In genomic region chr8:4207016-4207350, GRCm38 (mm10) we compare ENCODE assay signal across 14 mouse cellular contexts. TPM values are rescaled to one million over a fixed set of nuclear protein-coding genes. Genes with fewer than 3 reads are reported as not detected.
DNase-seq lines count a peak whose midpoint lies in the region; ATAC-seq and TF ChIP-seq lines count a peak whose summit lies in the region.
"Had no signal": no experiment of that assay in that cellular context is flagged by ENCODE, and none has a peak within 500 bp of the region (broad histone marks: within the 10 kb centered on the region; RNA-seq: fewer than 3 reads in every experiment).

No protein-coding gene starts in this region.

- peak overlapping the region; percentile 61 for H3K4me2 ChIP-seq in heart, embryonic 12.5 days
- H3K4me2 ChIP-seq in liver, embryonic 12.5 days: peak overlapping the region; percentile 46
- 0 out of 2 replicates have a peak overlapping the region, but pooled peaks have one; percentile 7 for H3K4me2 ChIP-seq in intestine, embryonic 14.5 days (ENCODE audit: low read length)

- no peak for DNase-seq in heart, postnatal 14 days
- no peak for DNase-seq in liver
- no peak for DNase-seq in intestine, embryonic 14.5 days (ENCODE audit: low spot score)
- DNase-seq in thymus, adult 2 months: no peak
- DNase-seq in left cerebral cortex, adult 9 months (ENCODE audit: low spot score in 2 of 2): no peak
- DNase-seq: heart, adult 18-20 months; kidney, adult 11 months; layer of hippocampus, adult 9-11 months; spleen, adult 18-20 months; thymus, postnatal 25 days had no signal

- 49% methylated on average over 2 of the region's 2 CpGs for WGBS in heart, embryonic 12.5 days
- 49% methylated on average over 2 of the region's 2 CpGs for WGBS in liver, embryonic 12.5 days (ENCODE audit: insufficient replicate concordance)
- 64% methylated on average over 2 of the region's 2 CpGs for WGBS in intestine, embryonic 14.5 days
- WGBS in thymus, adult 2 months: 97% methylated on average over 2 of the region's 2 CpGs

- no peak overlapping the region for H3K4me3 ChIP-seq in heart, embryonic 12.5 days
- peak overlapping the region; percentile 18; the same call in 1 of the 2 replicates for H3K4me3 ChIP-seq in liver, embryonic 12.5 days
- 0 out of 2 replicates have a peak overlapping the region, but pooled peaks have one; percentile 3 for H3K4me3 ChIP-seq in ES-Bruce4 (ENCODE audit: low read depth, low read length)
- no peak overlapping the region for H3K4me3 ChIP-seq in intestine, embryonic 14.5 days (ENCODE audit: low read depth, low read length)
- H3K4me3 ChIP-seq in thymus, adult 2 months (ENCODE audit: control insufficient read depth, insufficient read depth, low read length): no peak overlapping the region
- H3K4me3 ChIP-seq: myocyte had no signal

- TF ChIP-seq POLR2A in ES-Bruce4 (IDR thresholded peaks at IDR 0.05; ENCODE audit: insufficient read depth, low read length): no peak
- no peak for TF ChIP-seq POLR2A in thymus, adult 2 months (IDR thresholded peaks at IDR 0.05; ENCODE audit: control insufficient read depth, extremely low read depth, insufficient read depth, low read length, poor library complexity)

- H3K27me3 ChIP-seq in heart, embryonic 12.5 days (replicated peaks): peaks cover 79% of the 10 kb centered on the region
- peaks cover 97% of the 10 kb centered on the region for H3K27me3 ChIP-seq in liver, embryonic 12.5 days (replicated peaks)
- H3K27me3 ChIP-seq in ES-Bruce4 (ENCODE audit: control insufficient read depth, insufficient read depth, low read length, poor library complexity, severe bottlenecking): no peaks in the 10 kb centered on the region; the same call in 1 of the 2 replicates
- H3K27me3 ChIP-seq in intestine, embryonic 14.5 days (replicated peaks; ENCODE audit: control insufficient read depth, insufficient read depth, low read length): peaks cover 23% of the 10 kb centered on the region
- no peaks in the 10 kb centered on the region for H3K27me3 ChIP-seq in thymus, adult 2 months (ENCODE audit: control insufficient read depth, insufficient read depth, low read length)

- 0 out of 2 replicates have a peak, but pooled peaks have one; percentile 7 for ATAC-seq in heart, embryonic 12.5 days (ENCODE audit: insufficient number of reproducible peaks, low FRiP score)
- no peak for ATAC-seq in liver, embryonic 12.5 days
- ATAC-seq in intestine, embryonic 14.5 days (replicated peaks; ENCODE audit: low FRiP score, low TSS enrichment, low read depth): 0 out of 2 replicates have a peak, but pooled peaks have one; percentile 1

- H3K27ac ChIP-seq in heart, embryonic 12.5 days (ENCODE audit: poor library complexity, severe bottlenecking): no peak overlapping the region
- H3K27ac ChIP-seq in liver, embryonic 12.5 days: no peak overlapping the region
- no peak overlapping the region for H3K27ac ChIP-seq in ES-Bruce4 (ENCODE audit: insufficient read depth, low read length)
- no peak overlapping the region for H3K27ac ChIP-seq in intestine, embryonic 14.5 days (ENCODE audit: low read depth)
- no peak overlapping the region for H3K27ac ChIP-seq in thymus, adult 2 months (ENCODE audit: control insufficient read depth, insufficient read depth, low read length)

- H3K9ac ChIP-seq in heart, embryonic 12.5 days: 0 out of 2 replicates have a peak overlapping the region, but pooled peaks have one; percentile 23
- no peak overlapping the region for H3K9ac ChIP-seq in liver, embryonic 12.5 days
- peak overlapping the region; percentile 47; the same call in 1 of the 2 replicates for H3K9ac ChIP-seq in ES-Bruce4 (ENCODE audit: low read depth, poor library complexity, severe bottlenecking)
- no peak overlapping the region for H3K9ac ChIP-seq in intestine, embryonic 14.5 days (ENCODE audit: low read length)

- TF ChIP-seq EP300 in ES-Bruce4 (IDR thresholded peaks at IDR 0.05; ENCODE audit: insufficient read depth, low read depth, low read length): no peak

- intact Hi-C loops in heart, postnatal 14 days (cut with DNase I): no loop called here

- H3K36me3 ChIP-seq in heart, embryonic 12.5 days: no peaks in the 10 kb centered on the region
- H3K36me3 ChIP-seq in liver, embryonic 12.5 days: no peaks in the 10 kb centered on the region
- no peaks in the 10 kb centered on the region for H3K36me3 ChIP-seq in ES-Bruce4 (ENCODE audit: control insufficient read depth, insufficient read depth, low read length, poor library complexity, severe bottlenecking)
- H3K36me3 ChIP-seq in intestine, embryonic 14.5 days (ENCODE audit: control insufficient read depth, insufficient read depth, low read length): 0 out of 2 replicates have a peak, but pooled peaks cover 6% of the 10 kb centered on the region
- no peaks in the 10 kb centered on the region for H3K36me3 ChIP-seq in thymus, adult 2 months (ENCODE audit: control insufficient read depth, insufficient read depth, low read length)

- peaks cover 18% of the 10 kb centered on the region for H3K4me1 ChIP-seq in heart, embryonic 12.5 days (replicated peaks)
- H3K4me1 ChIP-seq in liver, embryonic 12.5 days: peaks cover 20% of the 10 kb centered on the region
- H3K4me1 ChIP-seq in ES-Bruce4 (ENCODE audit: control insufficient read depth, insufficient read depth, low read length): peaks cover 2% of the 10 kb centered on the region
- peaks cover 8% of the 10 kb centered on the region for H3K4me1 ChIP-seq in intestine, embryonic 14.5 days (replicated peaks; ENCODE audit: control insufficient read depth, insufficient read depth, low read length)
- no peaks in the 10 kb centered on the region for H3K4me1 ChIP-seq in thymus, adult 2 months (replicated peaks; ENCODE audit: control insufficient read depth, insufficient read depth, low read length)

- no peak for TF ChIP-seq CTCF in ES-Bruce4 (IDR thresholded peaks at IDR 0.05; ENCODE audit: low read depth, low read length)
- TF ChIP-seq CTCF in thymus, adult 2 months (IDR thresholded peaks at IDR 0.05; ENCODE audit: borderline replicate concordance, control insufficient read depth, extremely low read depth, insufficient read depth, low read length, poor library complexity): no peak

- H3K9me3 ChIP-seq in heart, embryonic 12.5 days (replicated peaks): peaks cover 5% of the 10 kb centered on the region; the same call in 1 of the 2 replicates
- H3K9me3 ChIP-seq in liver, embryonic 12.5 days (replicated peaks): no peaks in the 10 kb centered on the region
- H3K9me3 ChIP-seq in ES-Bruce4 (replicated peaks; ENCODE audit: control insufficient read depth, insufficient read depth, low read length, poor library complexity, severe bottlenecking): no peaks in the 10 kb centered on the region
- H3K9me3 ChIP-seq in intestine, embryonic 14.5 days (ENCODE audit: control insufficient read depth, low read length): no peaks in the 10 kb centered on the region

RNA-seq across cellular contexts. Expression of gene Prr36, which starts 10.3 kb away (rescaled TPM):
- polyA plus RNA-seq in heart, embryonic 12.5 days (2016; fragmentation: Nextera tagmentation; extraction: Ambion mirVana): 0.18 and 0.24 TPM in 2 replicates
- under 1 TPM in 1 of 2 experiments, not detected in 1; 0.05 TPM for total RNA-seq in heart, postnatal 14 days (2021)
- 0.25 and 0.43 TPM in 2 replicates for polyA plus RNA-seq in liver, embryonic 12.5 days (2016; fragmentation: Nextera tagmentation; extraction: Ambion mirVana)
- 7.2 and 10.7 TPM in 2 replicates for polyA plus RNA-seq in ES-Bruce4 (2011; ENCODE audit: insufficient read depth, insufficient read length, low read depth, missing spikeins)
- polyA plus RNA-seq in intestine, embryonic 14.5 days (2014; fragmentation: Nextera tagmentation; extraction: Ambion mirVana): 5.4 and 6.6 TPM in 2 replicates
- polyA plus RNA-seq in thymus, adult 2 months (2012; rRNA removed): 0.47 and 0.64 TPM in 2 replicates

RNA-seq across cellular contexts. Expression of gene Lrrc8e, which starts 19.6 kb away (rescaled TPM):
- polyA plus RNA-seq in heart, embryonic 12.5 days (2016; fragmentation: Nextera tagmentation; extraction: Ambion mirVana): 0.28 TPM in 1 of 2 replicates, not detected in the other
- under 1 TPM; 0.14 to 0.20 TPM for total RNA-seq in heart, postnatal 14 days (2021)
- 0.18 and 0.37 TPM in 2 replicates for polyA plus RNA-seq in liver, embryonic 12.5 days (2016; fragmentation: Nextera tagmentation; extraction: Ambion mirVana)
- polyA plus RNA-seq in ES-Bruce4 (2011; ENCODE audit: insufficient read depth, insufficient read length, low read depth, missing spikeins): 1.0 and 1.4 TPM in 2 replicates
- polyA plus RNA-seq in intestine, embryonic 14.5 days (2014; fragmentation: Nextera tagmentation; extraction: Ambion mirVana): 0.81 and 1.3 TPM in 2 replicates
- 0.59 and 0.66 TPM in 2 replicates for polyA plus RNA-seq in thymus, adult 2 months (2012; rRNA removed)

RNA-seq across cellular contexts. Expression of gene Map2k7, which starts 31.6 kb away (rescaled TPM):
- polyA plus RNA-seq in heart, embryonic 12.5 days (2016; fragmentation: Nextera tagmentation; extraction: Ambion mirVana): 28.7 and 32.2 TPM in 2 replicates
- 10 to 100 TPM; 59.2 to 69.6 TPM for total RNA-seq in heart, postnatal 14 days (2021)
- 18.0 and 21.1 TPM in 2 replicates for polyA plus RNA-seq in liver, embryonic 12.5 days (2016; fragmentation: Nextera tagmentation; extraction: Ambion mirVana)
- polyA plus RNA-seq in ES-Bruce4 (2011; ENCODE audit: insufficient read depth, insufficient read length, low read depth, missing spikeins): 56.9 and 62.1 TPM in 2 replicates
- 17.9 and 19.1 TPM in 2 replicates for polyA plus RNA-seq in intestine, embryonic 14.5 days (2014; fragmentation: Nextera tagmentation; extraction: Ambion mirVana)
- 73.2 and 79.9 TPM in 2 replicates for polyA plus RNA-seq in thymus, adult 2 months (2012; rRNA removed)

RNA-seq across cellular contexts. Expression of gene Gm49320, which starts 31.7 kb away (rescaled TPM):
- 0.58 TPM in 1 of 2 replicates, not detected in the other for polyA plus RNA-seq in heart, embryonic 12.5 days (2016; fragmentation: Nextera tagmentation; extraction: Ambion mirVana)
- total RNA-seq in heart, postnatal 14 days (2021): under 1 TPM in 1 of 2 experiments, not detected in 1; 0.38 TPM
- 0.18 and 0.43 TPM in 2 replicates for polyA plus RNA-seq in liver, embryonic 12.5 days (2016; fragmentation: Nextera tagmentation; extraction: Ambion mirVana)
- 0.33 and 1.2 TPM in 2 replicates for polyA plus RNA-seq in ES-Bruce4 (2011; ENCODE audit: insufficient read depth, insufficient read length, low read depth, missing spikeins)
- 1.4 and 1.7 TPM in 2 replicates for polyA plus RNA-seq in intestine, embryonic 14.5 days (2014; fragmentation: Nextera tagmentation; extraction: Ambion mirVana)
- 2.6 and 4.6 TPM in 2 replicates for polyA plus RNA-seq in thymus, adult 2 months (2012; rRNA removed)

RNA-seq across cellular contexts. Expression of gene Evi5l, which starts 40.6 kb away (rescaled TPM):
- 15.2 and 18.4 TPM in 2 replicates for polyA plus RNA-seq in heart, embryonic 12.5 days (2016; fragmentation: Nextera tagmentation; extraction: Ambion mirVana)
- 10 to 100 TPM; 22.2 to 24.5 TPM for total RNA-seq in heart, postnatal 14 days (2021)
- 8.0 and 8.6 TPM in 2 replicates for polyA plus RNA-seq in liver, embryonic 12.5 days (2016; fragmentation: Nextera tagmentation; extraction: Ambion mirVana)
- polyA plus RNA-seq in ES-Bruce4 (2011; ENCODE audit: insufficient read depth, insufficient read length, low read depth, missing spikeins): 4.1 and 5.7 TPM in 2 replicates
- 20.2 and 21.2 TPM in 2 replicates for polyA plus RNA-seq in intestine, embryonic 14.5 days (2014; fragmentation: Nextera tagmentation; extraction: Ambion mirVana)
- 48.3 and 64.2 TPM in 2 replicates for polyA plus RNA-seq in thymus, adult 2 months (2012; rRNA removed)

Comparison
In these comparisons a context has a peak if more than half of its experiments do, and no peak if none do; other contexts are left out.
1. H3K4me2 ChIP-seq: peak in every context shown above with its lines; median percentile 61 in heart, embryonic 12.5 days; 46 in liver, embryonic 12.5 days; 7 in intestine, embryonic 14.5 days.
2. H3K4me3 ChIP-seq: peak in liver, embryonic 12.5 days (single experiment) and ES-Bruce4 (single experiment); none in heart, embryonic 12.5 days (single experiment), intestine, embryonic 14.5 days (single experiment) and thymus, adult 2 months (single experiment).
3. H3K9ac ChIP-seq: peak in heart, embryonic 12.5 days (single experiment) and ES-Bruce4 (single experiment); none in liver, embryonic 12.5 days (single experiment) and intestine, embryonic 14.5 days (single experiment).